Mouse (Mus musculus) liver, embryonic 13.5 days (tissue): ENCODE data around the gene Serf1. TPM values are rescaled to one million over a fixed set of nuclear protein-coding genes. Genes with fewer than 3 reads are reported as not detected.

Experiments used
- ATAC-seq: fragments of 200-750 bp; cut with Nextera tagmentation; 2 replicates; pipeline ENCODE4 v1.8.0; 2017; ENCODE audit warnings: low read depth, mild to moderate bottlenecking, moderate number of reproducible peaks, moderate library complexity
- DNase-seq: peaks from one replicate; pipeline ENCODE4 v3.0.0; 2022
- H3K27ac ChIP-seq: fragments of 300-500 bp; sonication (generic); 2 replicates; pipeline ENCODE4 v1.5.1; 2015; ENCODE audit warnings: moderate library complexity, mild to moderate bottlenecking, inconsistent platforms
- H3K27me3 ChIP-seq: fragments of 300-500 bp; sonication (generic); 2 replicates; pipeline ENCODE4 v1.6.1; 2015; ENCODE audit warnings: mild to moderate bottlenecking, inconsistent platforms
- H3K36me3 ChIP-seq: fragments of 300-500 bp; sonication (generic); 2 replicates; pipeline ENCODE4 v1.6.1; 2015; ENCODE audit warnings: mild to moderate bottlenecking, inconsistent platforms
- H3K4me1 ChIP-seq: fragments of 300-500 bp; sonication (generic); replicated peaks from 2 replicates; pipeline ENCODE4 v1.6.1; 2015; ENCODE audit warnings: inconsistent platforms
- H3K4me2 ChIP-seq: fragments of 300-500 bp; sonication (generic); 2 replicates; pipeline ENCODE4 v1.6.1; 2015; ENCODE audit warnings: inconsistent platforms, mild to moderate bottlenecking, moderate library complexity
- H3K4me3 ChIP-seq: fragments of 300-500 bp; sonication (generic); replicated peaks from 2 replicates; pipeline ENCODE4 v1.5.1; 2015; ENCODE audit warnings: mild to moderate bottlenecking, inconsistent platforms
- H3K9ac ChIP-seq: fragments of 300-500 bp; sonication (generic); 2 replicates; pipeline ENCODE4 v1.6.1; 2015; ENCODE audit warnings: mild to moderate bottlenecking, inconsistent platforms
- H3K9me3 ChIP-seq: fragments of 300-500 bp; sonication (generic); replicated peaks from 2 replicates; pipeline ENCODE4 v1.6.1; 2016; ENCODE audit warnings: inconsistent platforms
- WGBS: fragments of 180-500 bp; shearing (Covaris S2); methylation state at CpG from one replicate; pipeline ENCODE4 v1.1.7; 2015; ENCODE audit not compliant: insufficient replicate concordance; 5-methylcytosine and 5-hydroxymethylcytosine counted together
- polyA plus RNA-seq: library from polyadenylated mRNA; unstranded; fragments of >200 nt; fragmentation: Nextera tagmentation; extraction: Ambion mirVana; gene quantifications from 2 replicates; pipeline ENCODE4 v1.2.1, GENCODE M21; 2015

Serf1 gene
- 24.6 and 29.9 TPM in 2 replicates for polyA plus RNA-seq

GRCm38 (mm10) chr13:100107652-100108472 is at the start of gene Serf1:
Gene Serf1 (plus strand): TSS chr13:100108012.
- Histone ChIP-seq H3K36me3 (no peaks in the 10 kb centered on the region), H3K9me3 (no peaks in the 10 kb centered on the region), H3K4me2 (peak within 1 kb of the TSS; percentile 89), H3K9ac (peak within 1 kb of the TSS; percentile 73), H3K4me1 (peaks cover 25% of the 10 kb centered on the region), H3K27ac (no peak within 1 kb of the TSS), H3K27me3 (peaks cover 6% of the 10 kb centered on the region), H3K4me3 (peak within 1 kb of the TSS; percentile 70)
- peak; percentile 40 for ATAC-seq
- under 1% methylated on average over 76 of the region's 76 CpGs for WGBS
- DNase-seq: peak; percentile 67

GRCm38 (mm10) chr13:100063936-100064335 is 43.9 kb upstream of the Serf1 start:
- peaks cover 74% of the 10 kb centered on the region for H3K36me3 ChIP-seq
- no peaks in the 10 kb centered on the region for H3K4me1 ChIP-seq
- no peak overlapping the region for H3K9ac ChIP-seq
- no peaks in the 10 kb centered on the region for H3K27me3 ChIP-seq
- DNase-seq (no peak), ATAC-seq (no peak)
- no peak overlapping the region for H3K4me2 ChIP-seq
- H3K27ac ChIP-seq: no peak overlapping the region
- no peaks in the 10 kb centered on the region for H3K9me3 ChIP-seq
- H3K4me3 ChIP-seq: no peak overlapping the region
- 88% methylated on average over 3 of the region's 3 CpGs for WGBS

DNA sequence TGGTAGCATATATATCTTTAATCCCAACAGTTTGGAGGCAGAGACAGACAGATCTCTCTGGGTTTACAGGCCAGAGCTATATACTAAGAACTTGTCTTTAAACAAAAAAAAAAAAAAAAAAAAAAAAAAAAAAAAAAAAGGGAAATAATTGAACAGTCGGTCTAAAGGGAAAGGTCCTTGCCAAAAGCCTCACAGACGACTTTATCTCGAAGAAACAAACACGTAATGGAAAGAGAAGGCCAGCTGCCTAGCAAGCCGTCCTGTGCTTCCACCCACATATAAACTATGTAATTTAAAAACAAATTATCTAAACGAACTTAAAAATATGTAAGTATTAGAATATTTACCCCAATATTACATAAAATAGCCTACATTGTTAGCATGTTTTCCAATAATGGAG is 40.0 kb upstream of the Serf1 start:
- ATAC-seq (no peak), DNase-seq (no peak)
- Histone ChIP-seq H3K27me3 (no peaks in the 10 kb centered on the region), H3K36me3 (peaks cover 72% of the 10 kb centered on the region), H3K4me1 (no peaks in the 10 kb centered on the region), H3K4me2 (no peak overlapping the region), H3K4me3 (no peak overlapping the region), H3K27ac (no peak overlapping the region), H3K9me3 (no peaks in the 10 kb centered on the region), H3K9ac (no peak overlapping the region)
- WGBS: 66% methylated on average over 6 of the region's 6 CpGs

- Histone ChIP-seq H3K4me3 (no peak overlapping the region), H3K4me1 (no peaks in the 10 kb centered on the region), H3K27ac (no peak overlapping the region), H3K9me3 (no peaks in the 10 kb centered on the region), H3K36me3 (peaks cover 76% of the 10 kb centered on the region), H3K9ac (no peak overlapping the region), H3K4me2 (no peak overlapping the region), H3K27me3 (no peaks in the 10 kb centered on the region)
- DNase-seq: no peak
- 79% methylated on average over 8 of the region's 8 CpGs for WGBS
- no peak for ATAC-seq
These were observed 36.3 kb upstream of the Serf1 start for GRCm38 (mm10) chr13:100071473-100071872.

DNA sequence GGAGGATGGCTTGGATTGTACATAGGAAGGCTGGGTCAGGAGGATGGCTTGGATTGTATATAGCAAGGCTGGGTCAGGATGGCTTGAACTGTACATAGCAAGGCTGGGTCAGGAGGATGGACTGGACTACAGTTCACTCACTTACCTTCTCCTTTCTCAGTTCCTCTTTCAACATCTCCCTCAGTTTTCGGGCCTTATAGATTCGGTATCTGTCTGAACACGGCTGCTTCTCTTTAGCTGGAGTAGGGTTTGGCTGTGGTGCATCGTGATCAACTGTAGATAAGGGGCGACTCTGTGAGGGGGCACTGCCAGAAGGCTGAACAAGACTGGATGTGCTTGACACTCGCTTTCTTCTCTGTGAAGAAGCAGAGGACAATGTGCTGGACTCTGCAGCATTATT is 9.0 kb upstream of the Serf1 start:
- Histone ChIP-seq H3K9ac (no peak overlapping the region), H3K4me3 (no peak overlapping the region), H3K36me3 (peaks cover 49% of the 10 kb centered on the region), H3K27me3 (no peaks in the 10 kb centered on the region), H3K9me3 (no peaks in the 10 kb centered on the region), H3K27ac (no peak overlapping the region), H3K4me1 (peaks cover 35% of the 10 kb centered on the region), H3K4me2 (no peak overlapping the region)
- WGBS: 29% methylated on average over 6 of the region's 6 CpGs
- DNase-seq (no peak), ATAC-seq (no peak)

DNA sequence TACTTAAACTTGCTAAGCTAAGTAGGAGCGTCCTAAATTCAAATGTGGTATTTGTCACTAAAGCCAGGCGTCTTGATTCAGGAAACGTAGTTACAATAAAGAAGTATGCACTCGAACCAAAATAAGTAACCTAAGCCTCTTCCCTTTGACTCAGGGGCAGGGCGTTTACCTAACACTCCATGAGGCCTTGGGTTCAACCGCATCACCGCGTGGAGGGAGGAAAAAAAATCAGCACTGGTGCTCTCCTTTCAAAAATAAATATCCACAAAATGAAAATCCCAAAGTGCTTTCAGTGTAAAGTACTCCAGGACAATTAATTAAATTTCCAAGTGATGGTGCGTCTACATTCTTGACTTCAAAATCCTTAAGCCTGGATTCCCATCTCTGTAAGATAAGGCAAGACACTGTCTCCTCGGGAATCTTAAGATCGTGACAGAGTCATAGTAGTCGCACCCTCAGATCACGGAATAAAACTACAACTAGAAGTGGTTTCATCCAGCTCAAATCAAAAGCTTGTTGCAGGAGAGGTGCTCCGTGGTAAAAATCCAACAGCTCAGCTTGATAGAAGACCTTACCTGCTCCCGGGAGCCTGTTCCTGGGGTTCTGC is 4.7 kb upstream of the Serf1 start:
- Histone ChIP-seq H3K4me2 (peak overlapping the region; percentile 78), H3K4me3 (peak overlapping the region; percentile 99), H3K36me3 (peaks cover 9% of the 10 kb centered on the region), H3K27me3 (peaks cover 6% of the 10 kb centered on the region), H3K27ac (peak overlapping the region; percentile 84), H3K9ac (peak overlapping the region; percentile 96), H3K4me1 (peaks cover 50% of the 10 kb centered on the region), H3K9me3 (no peaks in the 10 kb centered on the region)
- 2% methylated on average over 15 of the region's 15 CpGs for WGBS
- ATAC-seq: peak; percentile 37
- no peak for DNase-seq

- Histone ChIP-seq H3K36me3 (peaks cover 4% of the 10 kb centered on the region), H3K4me3 (peak within 1 kb of the TSS; percentile 99), H3K9ac (peak within 1 kb of the TSS; percentile 96), H3K9me3 (no peaks in the 10 kb centered on the region), H3K4me2 (peak within 1 kb of the TSS; percentile 78), H3K27ac (peak within 1 kb of the TSS; percentile 84), H3K4me1 (peaks cover 54% of the 10 kb centered on the region), H3K27me3 (peaks cover 6% of the 10 kb centered on the region)
- peak; percentile 83 for ATAC-seq
- peak; percentile 86 for DNase-seq
- under 1% methylated on average over 44 of the region's 44 CpGs for WGBS
These were observed 4.0 kb upstream of the Serf1 start, which contains the start of gene Bdp1 for GRCm38 (mm10) chr13:100103748-100104254. Gene Bdp1 (minus strand): TSS chr13:100104070.

GRCm38 (mm10) chr13:100112218-100112972 is 4.6 kb downstream of the Serf1 start:
- no peak overlapping the region for H3K27ac ChIP-seq
- no peak overlapping the region for H3K4me3 ChIP-seq
- no peaks in the 10 kb centered on the region for H3K9me3 ChIP-seq
- 37% methylated on average over 5 of the region's 5 CpGs for WGBS
- no peak overlapping the region for H3K9ac ChIP-seq
- peaks cover 12% of the 10 kb centered on the region for H3K4me1 ChIP-seq
- DNase-seq (no peak), ATAC-seq (no peak)
- no peaks in the 10 kb centered on the region; the same call in 1 of the 2 replicates for H3K27me3 ChIP-seq
- H3K36me3 ChIP-seq: no peaks in the 10 kb centered on the region
- no peak overlapping the region for H3K4me2 ChIP-seq

DNA sequence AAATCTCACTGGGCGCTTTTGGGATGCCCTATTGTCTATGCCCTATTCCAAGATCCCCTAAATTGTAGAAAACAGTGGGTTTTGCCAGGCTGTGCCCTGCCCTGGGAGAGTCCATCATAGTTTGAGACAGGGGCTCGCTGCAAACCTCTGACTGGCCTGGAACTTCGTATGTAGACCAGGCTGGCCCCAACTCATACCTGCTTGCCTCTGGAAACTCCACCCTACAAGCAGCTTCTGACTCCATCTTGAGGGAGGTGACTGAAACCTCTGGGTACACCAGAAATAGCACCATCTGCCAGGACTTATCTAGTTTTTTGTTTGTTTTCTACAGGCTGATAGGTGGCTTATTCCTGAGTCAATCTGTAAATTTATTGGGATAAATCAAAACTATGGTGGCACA is 16.2 kb downstream of the Serf1 start:
- Histone ChIP-seq H3K9ac (no peak overlapping the region), H3K27me3 (no peaks in the 10 kb centered on the region), H3K4me3 (peak overlapping the region; percentile 92), H3K27ac (no peak overlapping the region), H3K4me1 (peaks cover 19% of the 10 kb centered on the region), H3K4me2 (peak overlapping the region; percentile 76), H3K9me3 (no peaks in the 10 kb centered on the region), H3K36me3 (peaks cover 23% of the 10 kb centered on the region)
- ATAC-seq: no peak
- 80% methylated on average over 3 of the region's 3 CpGs for WGBS
- no peak for DNase-seq

GRCm38 (mm10) chr13:100124423-100125257 is 16.8 kb downstream of the Serf1 start, which contains the start of gene Smn1:
Gene Smn1 (plus strand): TSS chr13:100124852.
- DNase-seq (peak; percentile 84), ATAC-seq (peak; percentile 95)
- peaks cover 30% of the 10 kb centered on the region for H3K36me3 ChIP-seq
- peak within 1 kb of the TSS; percentile 92 for H3K4me3 ChIP-seq
- H3K27ac ChIP-seq: 0 out of 2 replicates have a peak within 1 kb of the TSS, but pooled peaks have one; percentile 10
- H3K9ac ChIP-seq: peak within 1 kb of the TSS; percentile 79
- peak within 1 kb of the TSS; percentile 76 for H3K4me2 ChIP-seq
- H3K4me1 ChIP-seq: peaks cover 19% of the 10 kb centered on the region
- WGBS: 4% methylated on average over 42 of the region's 42 CpGs
- no peaks in the 10 kb centered on the region for H3K9me3 ChIP-seq
- H3K27me3 ChIP-seq: no peaks in the 10 kb centered on the region
